Mouse (Mus musculus) forebrain, embryonic 12.5 days (tissue): Measurements from ENCODE around the gene Tcfl5. TPM values are rescaled to one million over a fixed set of nuclear protein-coding genes. Genes with fewer than 3 reads are reported as not detected.
A peak's percentile ranks its signal among the peaks of the same experiment; 100 is the strongest.

Experiments used
- ATAC-seq: fragments of 200-750 bp; cut with Nextera tagmentation; 2 replicates; pipeline ENCODE4 v1.8.0; 2017; ENCODE audit warnings: moderate TSS enrichment; ENCODE audit not compliant: low FRiP score
- H3K27ac ChIP-seq: fragments of 300-500 bp; sonication (generic); 2 replicates; pipeline ENCODE4 v1.5.1; 2016; ENCODE audit warnings: mild to moderate bottlenecking
- H3K27me3 ChIP-seq: fragments of 300-500 bp; sonication (generic); 2 replicates; pipeline ENCODE4 v1.6.1; 2016; ENCODE audit warnings: mild to moderate bottlenecking
- H3K36me3 ChIP-seq: fragments of 300-500 bp; sonication (generic); replicated peaks from 2 replicates; pipeline ENCODE4 v1.6.1; 2016; ENCODE audit warnings: mild to moderate bottlenecking
- H3K4me1 ChIP-seq: fragments of 300-500 bp; sonication (generic); 2 replicates; pipeline ENCODE4 v1.6.1; 2016
- H3K4me2 ChIP-seq: fragments of 300-500 bp; sonication (generic); 2 replicates; pipeline ENCODE4 v1.6.1; 2016; ENCODE audit warnings: mild to moderate bottlenecking, moderate library complexity
- H3K4me3 ChIP-seq: fragments of 300-500 bp; sonication (generic); replicated peaks from 2 replicates; pipeline ENCODE4 v1.5.1; 2016; ENCODE audit warnings: mild to moderate bottlenecking
- H3K9ac ChIP-seq: fragments of 300-500 bp; sonication (generic); 2 replicates; pipeline ENCODE4 v1.6.1; 2016; ENCODE audit warnings: mild to moderate bottlenecking
- H3K9me3 ChIP-seq: fragments of 300-500 bp; sonication (generic); 2 replicates; pipeline ENCODE4 v1.6.1; 2016
- WGBS: fragments of 180-500 bp; shearing (Covaris S2); methylation state at CpG from one replicate; pipeline ENCODE4 v1.1.7; 2016; 5-methylcytosine and 5-hydroxymethylcytosine counted together
- polyA plus RNA-seq: library from polyadenylated mRNA; unstranded; fragments of >200 nt; fragmentation: Nextera tagmentation; extraction: Ambion mirVana; gene quantifications from 2 replicates; pipeline ENCODE4 v1.2.1, GENCODE M21; 2016

Tcfl5 gene
- polyA plus RNA-seq, 1 experiment from 2014 or later: 0.26 TPM

DNA sequence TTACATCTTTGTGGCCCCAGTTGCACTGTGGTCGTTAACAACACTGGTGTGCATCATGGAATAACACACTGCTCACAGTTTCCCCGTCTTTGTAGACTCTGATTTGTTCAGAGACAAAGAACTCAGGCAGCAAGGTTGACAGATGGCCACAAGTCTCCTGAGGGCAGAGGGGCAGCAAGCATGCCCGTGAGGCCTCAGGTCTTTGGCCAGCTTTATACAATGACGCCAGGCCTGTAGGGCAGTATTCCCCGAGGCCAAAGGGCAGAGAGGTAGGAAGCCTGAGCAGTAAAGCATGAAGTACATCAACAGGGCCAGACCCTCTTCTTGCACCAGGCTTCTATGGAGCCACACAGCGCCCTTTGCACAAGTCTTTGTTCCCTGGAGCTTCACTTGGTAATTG lies 12.6 kb upstream of the Tcfl5 start:
- H3K27ac ChIP-seq: no peak overlapping the region
- WGBS: 54% methylated on average over 6 of the region's 6 CpGs
- H3K4me1 ChIP-seq: peaks cover 12% of the 10 kb centered on the region
- no peak overlapping the region for H3K4me3 ChIP-seq
- no peak overlapping the region for H3K4me2 ChIP-seq
- no peaks in the 10 kb centered on the region for H3K36me3 ChIP-seq
- H3K9me3 ChIP-seq: no peaks in the 10 kb centered on the region
- no peak for ATAC-seq
- no peaks in the 10 kb centered on the region for H3K27me3 ChIP-seq
- no peak overlapping the region for H3K9ac ChIP-seq

DNA sequence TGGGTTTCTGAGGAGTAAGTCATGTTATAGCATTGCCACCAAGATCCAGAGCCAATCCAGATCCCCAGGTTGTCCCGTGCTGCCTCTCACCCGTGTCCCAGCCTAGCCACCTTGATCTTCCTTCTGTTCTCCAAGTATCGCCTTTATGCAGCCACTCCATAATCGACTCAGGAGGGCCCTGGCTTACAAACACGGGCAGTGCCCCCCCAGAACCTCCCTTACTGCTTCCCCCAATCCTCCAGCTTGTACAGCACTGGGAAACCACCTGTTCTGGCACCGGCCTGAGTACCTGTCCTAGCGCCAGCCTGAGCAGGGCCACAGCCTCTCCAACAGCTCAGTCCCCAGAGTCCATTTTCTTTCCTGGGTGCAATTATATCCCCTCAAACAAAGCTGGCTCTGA lies 12.2 kb upstream of the Tcfl5 start:
- H3K27ac ChIP-seq: no peak overlapping the region
- no peak overlapping the region for H3K4me2 ChIP-seq
- peaks cover 9% of the 10 kb centered on the region for H3K4me1 ChIP-seq

DNA sequence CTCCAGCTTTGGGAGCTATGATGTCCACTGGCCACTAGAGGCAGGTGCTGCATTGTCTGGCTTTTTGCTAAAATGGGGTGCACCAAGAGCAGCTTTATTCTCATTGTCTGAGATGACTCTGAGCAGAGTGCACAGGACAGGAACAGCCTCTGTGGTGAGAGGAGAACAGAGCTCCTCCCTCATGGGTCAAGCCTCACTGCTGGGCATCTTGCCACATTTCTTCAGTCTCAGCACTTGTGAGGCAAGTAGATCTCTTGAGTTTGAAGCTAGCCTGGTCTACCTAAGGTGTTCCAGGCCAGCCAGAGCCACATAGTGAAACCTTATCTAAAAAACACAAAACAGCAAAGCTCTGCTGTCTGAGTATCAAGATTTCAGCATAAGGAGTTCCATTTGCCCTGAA lies 4.3 kb upstream of the Tcfl5 start:
- no peak overlapping the region for H3K9ac ChIP-seq
- H3K27me3 ChIP-seq: peaks cover 37% of the 10 kb centered on the region
- H3K4me2 ChIP-seq: no peak overlapping the region
- H3K4me3 ChIP-seq: no peak overlapping the region
- peaks cover 5% of the 10 kb centered on the region for H3K4me1 ChIP-seq
- H3K27ac ChIP-seq: no peak overlapping the region
- no peaks in the 10 kb centered on the region for H3K36me3 ChIP-seq
- H3K9me3 ChIP-seq: peaks cover 21% of the 10 kb centered on the region
- no peak for ATAC-seq

More for the DNA sequence above, 12.2 kb upstream of the Tcfl5 start:
- WGBS: 83% methylated on average over 7 of the region's 7 CpGs
- H3K27me3 ChIP-seq: no peaks in the 10 kb centered on the region
- no peak overlapping the region for H3K4me3 ChIP-seq
- ATAC-seq: no peak
- no peak overlapping the region for H3K9ac ChIP-seq
- no peaks in the 10 kb centered on the region for H3K36me3 ChIP-seq
- H3K9me3 ChIP-seq: no peaks in the 10 kb centered on the region

DNA sequence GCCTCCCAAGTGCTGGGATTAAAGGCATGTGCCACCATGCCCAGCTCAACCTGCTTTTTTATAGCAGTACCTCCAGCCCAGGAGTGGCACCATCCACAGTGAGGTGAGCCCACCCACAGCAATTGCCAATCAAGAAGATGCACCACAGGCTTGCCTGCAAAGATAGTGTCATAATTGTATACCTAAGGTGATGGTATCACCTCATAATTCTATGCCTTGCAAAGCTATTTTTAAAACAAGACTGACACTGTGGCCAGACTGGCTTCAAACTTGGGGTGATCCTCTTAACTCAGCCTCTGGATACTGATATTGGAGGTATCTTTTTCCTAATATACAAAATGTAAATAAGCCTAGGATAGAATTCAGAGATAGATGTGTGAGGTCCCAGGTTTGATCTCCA lies 1.1 kb upstream of the Tcfl5 start:
- H3K9me3 ChIP-seq: peaks cover 21% of the 10 kb centered on the region
- H3K4me3 ChIP-seq: no peak overlapping the region
- H3K27me3 ChIP-seq: peaks cover 61% of the 10 kb centered on the region
- H3K27ac ChIP-seq: no peak overlapping the region
- no peaks in the 10 kb centered on the region for H3K36me3 ChIP-seq
- peaks cover 6% of the 10 kb centered on the region for H3K4me1 ChIP-seq
- H3K9ac ChIP-seq: no peak overlapping the region
- ATAC-seq: no peak
- no peak overlapping the region for H3K4me2 ChIP-seq

DNA sequence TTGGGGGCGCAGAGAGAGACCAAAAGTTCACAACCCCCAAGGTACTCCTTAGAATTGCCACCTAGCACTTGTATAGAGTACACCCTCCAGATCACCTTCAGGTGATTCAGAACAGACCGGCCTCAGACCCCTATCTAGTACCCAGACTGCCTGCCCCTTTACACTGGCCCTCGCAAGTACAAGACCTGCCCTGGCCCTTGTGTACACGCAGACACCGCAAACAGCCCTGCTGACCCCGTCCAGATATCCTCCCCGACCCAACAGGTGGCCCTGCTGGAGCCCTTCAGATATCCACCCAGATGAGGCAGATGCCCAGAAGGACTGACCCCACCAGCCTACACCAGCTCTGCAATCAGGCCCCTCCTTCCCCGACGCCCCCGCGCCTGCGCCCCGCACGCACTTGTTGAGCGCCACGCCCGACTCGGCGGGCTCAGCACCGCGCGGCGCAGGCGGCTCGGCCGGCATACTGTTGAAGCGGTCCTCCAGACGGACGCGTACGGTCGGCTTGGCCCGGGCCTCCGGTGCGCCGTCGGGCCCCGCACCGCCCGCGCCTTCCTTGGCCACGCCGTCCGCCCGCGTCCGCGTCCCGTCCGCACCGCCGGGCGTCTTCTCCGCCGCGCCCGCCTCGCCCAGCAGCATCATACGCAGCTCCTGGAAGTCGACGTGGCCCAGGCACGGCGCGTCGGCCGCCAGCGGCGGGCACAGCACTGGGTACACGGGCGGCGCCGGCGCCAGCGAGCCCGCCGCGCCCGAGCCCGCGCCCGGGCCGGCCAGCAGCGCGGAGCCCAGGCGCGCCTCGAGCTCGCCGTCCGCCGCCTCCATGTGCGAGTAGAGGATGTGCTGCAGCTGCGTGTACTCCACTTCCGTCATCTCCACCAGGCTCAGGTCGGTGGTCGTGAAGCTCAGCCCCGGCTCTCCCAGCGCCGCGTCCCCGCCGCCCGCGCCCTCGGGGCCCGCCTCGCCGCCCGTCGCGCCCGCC lies 643 bp downstream of the Tcfl5 start:
- 1% methylated on average over 81 of the region's 112 CpGs for WGBS
- no peak overlapping the region for H3K27ac ChIP-seq
- ATAC-seq: 0 out of 2 replicates have a peak, but pooled peaks have one; percentile 20

GRCm38 (mm10) chr2:180611882-180612281 lies 30.6 kb downstream of the Tcfl5 start:
- 88% methylated on average over 2 of the region's 2 CpGs for WGBS
- H3K9me3 ChIP-seq: no peaks in the 10 kb centered on the region
- H3K36me3 ChIP-seq: no peaks in the 10 kb centered on the region
- no peaks in the 10 kb centered on the region for H3K27me3 ChIP-seq
- ATAC-seq: no peak
- no peak overlapping the region for H3K4me2 ChIP-seq
- no peak overlapping the region for H3K9ac ChIP-seq
- no peaks in the 10 kb centered on the region for H3K4me1 ChIP-seq
- no peak overlapping the region for H3K27ac ChIP-seq
- H3K4me3 ChIP-seq: no peak overlapping the region

More for the DNA sequence above, 643 bp downstream of the Tcfl5 start:
- Histone ChIP-seq H3K4me3 (peak overlapping the region; percentile 37), H3K27me3 (peaks cover 55% of the 10 kb centered on the region), H3K9ac (no peak overlapping the region), H3K36me3 (no peaks in the 10 kb centered on the region), H3K4me1 (peaks cover 6% of the 10 kb centered on the region), H3K4me2 (peak overlapping the region; percentile 44), H3K9me3 (peaks cover 21% of the 10 kb centered on the region)

- no peak overlapping the region for H3K9ac ChIP-seq
- H3K27ac ChIP-seq: no peak overlapping the region
- ATAC-seq: no peak
- H3K4me2 ChIP-seq: no peak overlapping the region
- H3K27me3 ChIP-seq: no peaks in the 10 kb centered on the region
- H3K36me3 ChIP-seq: no peaks in the 10 kb centered on the region
- no peaks in the 10 kb centered on the region for H3K4me1 ChIP-seq
- no peaks in the 10 kb centered on the region for H3K9me3 ChIP-seq
- no peak overlapping the region for H3K4me3 ChIP-seq
- WGBS: 79% methylated on average over 4 of the region's 4 CpGs
Observed at GRCm38 (mm10) chr2:180610283-180610682, 32.2 kb downstream of the Tcfl5 start.

- Histone ChIP-seq H3K4me1 (peaks cover 11% of the 10 kb centered on the region), H3K27me3 (peaks cover 12% of the 10 kb centered on the region), H3K4me3 (no peak overlapping the region), H3K36me3 (no peaks in the 10 kb centered on the region), H3K4me2 (no peak overlapping the region), H3K9me3 (no peaks in the 10 kb centered on the region), H3K9ac (no peak overlapping the region), H3K27ac (no peak overlapping the region)
- no peak for ATAC-seq
- 67% methylated on average over 6 of the region's 6 CpGs for WGBS
Observed at GRCm38 (mm10) chr2:180604781-180605180, 37.7 kb downstream of the Tcfl5 start.

- WGBS: 10% methylated on average over 9 of the region's 9 CpGs
- H3K9ac ChIP-seq: no peak overlapping the region
- no peak for ATAC-seq
- H3K4me3 ChIP-seq: no peak overlapping the region
- H3K9me3 ChIP-seq: no peaks in the 10 kb centered on the region
- H3K4me1 ChIP-seq: peaks cover 27% of the 10 kb centered on the region
- no peak overlapping the region for H3K4me2 ChIP-seq
- H3K27me3 ChIP-seq: peaks cover 51% of the 10 kb centered on the region
- peak overlapping the region; percentile 53; the same call in 1 of the 2 replicates for H3K27ac ChIP-seq
- H3K36me3 ChIP-seq: peaks cover 2% of the 10 kb centered on the region
Observed at GRCm38 (mm10) chr2:180600569-180601021, 41.9 kb downstream of the Tcfl5 start.

DNA sequence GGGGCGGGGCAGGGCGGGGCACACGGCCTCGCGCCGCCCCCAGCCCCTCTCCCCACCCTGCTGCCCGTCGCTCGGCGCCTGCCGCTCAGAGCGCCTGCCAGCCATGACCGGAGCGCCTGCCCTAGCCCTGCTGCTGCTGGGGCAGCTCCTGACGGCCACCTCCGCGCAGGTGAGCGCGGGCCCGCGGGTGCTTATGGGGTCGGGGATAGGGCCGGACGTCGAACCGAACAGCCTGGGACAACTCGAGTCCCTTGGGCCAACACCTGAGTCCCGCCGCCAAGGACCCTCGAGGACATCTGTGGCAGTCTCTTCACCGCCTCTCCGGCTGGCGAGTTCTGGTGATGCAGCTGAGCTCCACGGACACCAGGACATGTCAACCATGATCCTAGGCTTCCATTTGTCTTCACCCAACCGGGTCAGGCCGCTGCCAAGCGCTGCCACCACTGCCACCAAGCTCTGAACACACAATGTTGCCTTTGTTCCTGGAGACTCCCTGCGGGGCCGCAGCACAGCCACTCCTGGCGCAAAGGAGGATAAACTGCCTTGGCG lies 44.3 kb downstream of the Tcfl5 start:
- H3K27me3 ChIP-seq: peaks cover 51% of the 10 kb centered on the region
- peak overlapping the region; percentile 36 for H3K4me3 ChIP-seq
- no peaks in the 10 kb centered on the region for H3K9me3 ChIP-seq
- peak; percentile 68; the same call in 1 of the 2 replicates for ATAC-seq
- H3K4me2 ChIP-seq: peak overlapping the region; percentile 64
- under 1% methylated on average over 41 of the region's 41 CpGs for WGBS
- peaks cover 26% of the 10 kb centered on the region for H3K36me3 ChIP-seq
- H3K4me1 ChIP-seq: peaks cover 23% of the 10 kb centered on the region
- peak overlapping the region; percentile 51 for H3K9ac ChIP-seq
- H3K27ac ChIP-seq: no peak overlapping the region; the same call in 1 of the 2 replicates

- H3K36me3 ChIP-seq: peaks cover 33% of the 10 kb centered on the region
- H3K9me3 ChIP-seq: no peaks in the 10 kb centered on the region
- peak within 1 kb of the TSS; percentile 51 for H3K9ac ChIP-seq
- WGBS: 46% methylated on average over 4 of the region's 4 CpGs
- peaks cover 51% of the 10 kb centered on the region for H3K27me3 ChIP-seq
- H3K4me2 ChIP-seq: peak within 1 kb of the TSS; percentile 64
- H3K4me1 ChIP-seq: peaks cover 23% of the 10 kb centered on the region
- H3K4me3 ChIP-seq: peak within 1 kb of the TSS; percentile 36
- no peak for ATAC-seq
- no peak within 1 kb of the TSS; the same call in 1 of the 2 replicates for H3K27ac ChIP-seq
Observed at GRCm38 (mm10) chr2:180597490-180597889, 45.0 kb downstream of the Tcfl5 start, which contains the start of gene Col9a3. Gene Col9a3, plus strand, starts transcription at chr2:180597790.

GRCm38 (mm10) chr2:180589123-180589831 lies 53.2 kb downstream of the Tcfl5 start, which contains the start of gene Ogfr:
Gene Ogfr, plus strand, starts transcription at chr2:180589245.
- peak within 1 kb of the TSS; percentile 90 for H3K4me3 ChIP-seq
- peaks cover 32% of the 10 kb centered on the region for H3K4me1 ChIP-seq
- peak within 1 kb of the TSS; percentile 84 for H3K4me2 ChIP-seq
- WGBS: under 1% methylated on average over 62 of the region's 67 CpGs
- H3K36me3 ChIP-seq: peaks cover 61% of the 10 kb centered on the region
- H3K27ac ChIP-seq: peak within 1 kb of the TSS; percentile 89
- peak within 1 kb of the TSS; percentile 89 for H3K9ac ChIP-seq
- no peaks in the 10 kb centered on the region for H3K27me3 ChIP-seq
- no peaks in the 10 kb centered on the region for H3K9me3 ChIP-seq
- ATAC-seq: peak; percentile 93
